Mouse (Mus musculus) hindbrain, embryonic 15.5 days (tissue): ENCODE measurements at regions not wholly inside any gene's neighbourhood (a gene's known extent, or its start where the extent isn't known, plus 50 kb on each side); places are given as distances from the start of the nearest gene placed in this dataset.

Experiments used
- ATAC-seq: fragments of 200-750 bp; cut with Nextera tagmentation; 2 replicates; pipeline ENCODE4 v1.8.0; 2017; ENCODE audit warnings: low read depth, moderate number of reproducible peaks, moderate TSS enrichment; ENCODE audit not compliant: low FRiP score
- H3K27ac ChIP-seq: fragments of 300-500 bp; sonication (generic); replicated peaks from 2 replicates; pipeline ENCODE4 v1.5.1; 2015; ENCODE audit warnings: mild to moderate bottlenecking, inconsistent platforms
- H3K27me3 ChIP-seq: fragments of 300-500 bp; sonication (generic); 2 replicates; pipeline ENCODE4 v1.6.1; 2015; ENCODE audit warnings: control low read depth, inconsistent platforms
- H3K36me3 ChIP-seq: fragments of 300-500 bp; sonication (generic); 2 replicates; pipeline ENCODE4 v1.6.1; 2015; ENCODE audit warnings: control low read depth, inconsistent platforms
- H3K4me1 ChIP-seq: fragments of 300-500 bp; sonication (generic); replicated peaks from 2 replicates; pipeline ENCODE4 v1.6.1; 2015; ENCODE audit warnings: control low read depth, inconsistent platforms
- H3K4me2 ChIP-seq: fragments of 300-500 bp; sonication (generic); 2 replicates; pipeline ENCODE4 v1.6.1; 2015; ENCODE audit warnings: moderate library complexity, mild to moderate bottlenecking, inconsistent platforms
- H3K4me3 ChIP-seq: fragments of 300-500 bp; sonication (generic); 2 replicates; pipeline ENCODE4 v1.5.1; 2015; ENCODE audit warnings: mild to moderate bottlenecking, inconsistent platforms
- H3K9ac ChIP-seq: fragments of 300-500 bp; sonication (generic); 2 replicates; pipeline ENCODE4 v1.6.1; 2015; ENCODE audit warnings: inconsistent platforms
- H3K9me3 ChIP-seq: fragments of 300-500 bp; sonication (generic); 2 replicates; pipeline ENCODE4 v1.6.1; 2016; ENCODE audit warnings: control low read depth, inconsistent platforms
- WGBS: fragments of 180-500 bp; shearing (Covaris S2); methylation state at CpG from one replicate; pipeline ENCODE4 v1.1.7; 2015; 5-methylcytosine and 5-hydroxymethylcytosine counted together

DNA sequence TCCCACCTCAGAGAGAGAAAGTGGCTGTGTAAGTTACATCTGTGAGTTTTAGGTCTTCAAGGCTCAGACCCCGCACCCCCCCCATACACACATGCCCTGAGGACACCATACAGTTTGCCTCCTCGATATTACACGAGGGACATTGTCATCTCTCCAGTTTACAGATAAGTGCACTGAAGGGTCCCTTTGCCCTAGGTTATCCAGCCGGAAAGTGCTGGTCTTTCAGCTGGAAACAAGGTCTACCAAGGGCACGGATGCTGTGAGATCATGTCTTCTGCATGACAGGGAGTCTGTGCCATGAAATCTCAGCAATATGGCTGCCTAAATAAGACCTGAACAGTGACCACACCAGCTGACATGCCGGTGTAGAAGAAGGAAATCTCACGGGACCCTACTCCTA lies 329.8 kb downstream of the Gm49356 start:
- Histone ChIP-seq H3K4me3 (no peak overlapping the region), H3K4me1 (no peaks in the 10 kb centered on the region), H3K9ac (no peak overlapping the region), H3K4me2 (no peak overlapping the region), H3K27me3 (no peaks in the 10 kb centered on the region), H3K36me3 (no peaks in the 10 kb centered on the region), H3K27ac (no peak overlapping the region), H3K9me3 (no peaks in the 10 kb centered on the region)
- WGBS, result 80% methylated on average over 7 of the region's 7 CpGs
- ATAC-seq, result no peak

DNA sequence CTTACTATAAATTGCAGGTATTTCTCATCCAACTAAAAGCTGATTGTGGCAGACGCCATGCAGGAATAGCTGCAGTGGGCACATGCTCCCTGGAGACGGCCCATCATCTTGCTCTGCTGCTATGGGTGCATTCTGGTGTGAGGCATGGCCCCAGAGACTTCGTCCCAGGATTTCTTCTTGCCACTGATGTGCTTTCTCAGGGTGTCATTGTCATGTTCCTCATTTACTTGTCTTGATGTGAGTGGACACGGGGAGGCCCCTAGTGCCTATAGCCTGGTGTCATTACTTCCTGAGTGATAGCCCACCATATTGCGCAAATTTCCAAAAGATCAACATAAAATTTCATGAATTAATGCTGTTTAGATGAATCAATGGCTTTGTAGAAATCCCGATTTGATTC lies 336.5 kb downstream of the Gm49356 start:
- no peaks in the 10 kb centered on the region for H3K27me3 ChIP-seq
- 92% methylated on average over 6 of the region's 6 CpGs for WGBS
- no peak overlapping the region for H3K4me2 ChIP-seq
- no peaks in the 10 kb centered on the region for H3K9me3 ChIP-seq
- no peak overlapping the region for H3K9ac ChIP-seq
- H3K4me1 ChIP-seq, result no peaks in the 10 kb centered on the region
- H3K4me3 ChIP-seq, result no peak overlapping the region
- H3K36me3 ChIP-seq, result no peaks in the 10 kb centered on the region
- ATAC-seq, result no peak
- H3K27ac ChIP-seq, result no peak overlapping the region

DNA sequence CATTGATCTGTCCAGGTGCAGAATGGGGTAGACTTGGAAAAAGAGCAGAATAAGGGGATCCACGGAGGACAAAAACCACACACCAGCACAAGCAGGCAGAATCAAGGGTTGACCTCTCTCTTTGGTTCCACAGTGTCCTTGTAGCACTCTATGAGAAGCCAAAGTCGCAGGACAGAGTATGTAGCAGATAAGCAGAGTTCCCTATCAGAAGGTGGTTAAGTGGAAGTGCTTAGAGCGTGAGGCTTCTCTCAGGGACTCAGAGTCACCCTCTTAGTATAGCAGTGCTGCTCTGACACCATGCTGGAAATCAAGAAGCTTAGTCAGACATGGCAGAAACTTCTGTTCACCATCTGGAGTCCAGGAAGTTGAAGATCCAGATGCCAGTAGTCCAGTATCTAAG lies 338.2 kb downstream of the Gm49356 start:
- no peak overlapping the region for H3K4me2 ChIP-seq
- H3K4me1 ChIP-seq, result no peaks in the 10 kb centered on the region
- no peaks in the 10 kb centered on the region for H3K27me3 ChIP-seq
- no peak for ATAC-seq
- no peak overlapping the region for H3K27ac ChIP-seq
- H3K9me3 ChIP-seq, result no peaks in the 10 kb centered on the region
- no peak overlapping the region for H3K9ac ChIP-seq
- no peaks in the 10 kb centered on the region for H3K36me3 ChIP-seq
- H3K4me3 ChIP-seq, result no peak overlapping the region
- 89% methylated on average over 3 of the region's 3 CpGs for WGBS

DNA sequence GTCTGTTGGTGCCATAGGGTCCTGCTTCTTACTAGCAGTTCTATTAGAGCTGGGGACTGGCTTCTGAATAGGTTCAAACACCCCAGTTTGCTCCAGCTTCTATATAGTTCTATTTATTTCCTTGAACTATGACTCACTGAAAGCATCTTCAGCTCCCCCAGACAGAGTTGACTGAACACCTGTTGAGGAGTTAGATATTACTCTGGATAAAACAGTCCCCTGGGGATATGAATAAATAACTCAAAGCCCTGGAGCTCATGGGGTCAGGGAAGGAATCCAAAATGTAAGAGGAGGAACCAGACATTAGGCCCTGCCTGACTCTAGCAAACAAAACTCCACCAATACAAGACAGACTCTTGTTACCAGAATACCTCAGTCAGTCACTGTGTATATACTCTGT lies 341.4 kb downstream of the Gm49356 start:
- Histone ChIP-seq H3K27ac (no peak overlapping the region), H3K9me3 (no peaks in the 10 kb centered on the region), H3K4me3 (no peak overlapping the region), H3K27me3 (no peaks in the 10 kb centered on the region), H3K9ac (no peak overlapping the region), H3K4me1 (no peaks in the 10 kb centered on the region), H3K36me3 (no peaks in the 10 kb centered on the region), H3K4me2 (no peak overlapping the region)
- no peak for ATAC-seq

DNA sequence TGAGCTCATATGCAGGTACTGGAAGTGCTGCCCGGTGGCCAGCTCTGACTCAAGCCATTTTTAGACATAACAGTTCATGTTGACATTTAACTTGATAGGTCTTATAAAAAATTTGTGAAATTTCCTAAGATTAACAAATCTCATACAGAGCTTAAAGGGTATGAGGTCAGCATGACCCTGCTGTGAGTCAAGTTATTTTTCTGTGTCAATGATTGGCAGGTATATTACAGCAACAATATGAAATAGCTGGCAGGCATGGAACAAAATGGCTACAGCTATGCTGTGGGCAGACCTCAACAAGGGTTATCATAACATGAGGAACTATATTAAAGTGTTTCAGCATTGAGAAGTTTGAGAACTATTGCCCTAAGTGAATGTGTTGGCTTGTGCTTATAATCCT lies 342.6 kb downstream of the Gm49356 start:
- H3K27ac ChIP-seq, result no peak overlapping the region
- H3K27me3 ChIP-seq, result no peaks in the 10 kb centered on the region
- no peaks in the 10 kb centered on the region for H3K36me3 ChIP-seq
- no peaks in the 10 kb centered on the region for H3K9me3 ChIP-seq
- 94% methylated on average over 1 of the region's 1 CpGs for WGBS
- H3K9ac ChIP-seq, result no peak overlapping the region
- no peak overlapping the region for H3K4me2 ChIP-seq
- no peak overlapping the region for H3K4me3 ChIP-seq
- H3K4me1 ChIP-seq, result no peaks in the 10 kb centered on the region
- ATAC-seq, result no peak

DNA sequence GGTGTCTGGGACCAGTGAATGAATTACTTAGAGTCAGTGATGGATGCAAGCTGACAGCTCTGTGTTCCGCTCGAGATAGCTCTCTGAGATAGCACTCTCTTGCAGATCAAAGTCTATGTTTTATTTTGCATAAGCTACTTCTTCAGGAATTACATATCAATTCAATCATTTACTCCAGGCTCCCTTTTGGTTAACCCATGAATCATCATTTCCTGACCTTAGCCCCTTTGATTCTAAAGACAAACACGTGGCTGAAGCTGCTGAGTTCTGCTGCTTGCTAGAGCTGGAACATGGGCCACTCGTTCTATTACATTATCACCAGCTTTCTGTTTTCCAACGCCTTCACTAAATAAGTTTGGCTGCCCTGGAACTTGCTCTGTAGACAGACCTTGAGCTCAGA lies 343.2 kb downstream of the Gm49356 start:
- no peak overlapping the region for H3K9ac ChIP-seq
- no peak overlapping the region for H3K4me3 ChIP-seq
- H3K4me2 ChIP-seq, result no peak overlapping the region
- H3K27ac ChIP-seq, result no peak overlapping the region
- H3K36me3 ChIP-seq, result no peaks in the 10 kb centered on the region
- H3K27me3 ChIP-seq, result no peaks in the 10 kb centered on the region
- WGBS, result 87% methylated on average over 5 of the region's 5 CpGs
- no peaks in the 10 kb centered on the region for H3K4me1 ChIP-seq
- no peaks in the 10 kb centered on the region for H3K9me3 ChIP-seq
- no peak for ATAC-seq

DNA sequence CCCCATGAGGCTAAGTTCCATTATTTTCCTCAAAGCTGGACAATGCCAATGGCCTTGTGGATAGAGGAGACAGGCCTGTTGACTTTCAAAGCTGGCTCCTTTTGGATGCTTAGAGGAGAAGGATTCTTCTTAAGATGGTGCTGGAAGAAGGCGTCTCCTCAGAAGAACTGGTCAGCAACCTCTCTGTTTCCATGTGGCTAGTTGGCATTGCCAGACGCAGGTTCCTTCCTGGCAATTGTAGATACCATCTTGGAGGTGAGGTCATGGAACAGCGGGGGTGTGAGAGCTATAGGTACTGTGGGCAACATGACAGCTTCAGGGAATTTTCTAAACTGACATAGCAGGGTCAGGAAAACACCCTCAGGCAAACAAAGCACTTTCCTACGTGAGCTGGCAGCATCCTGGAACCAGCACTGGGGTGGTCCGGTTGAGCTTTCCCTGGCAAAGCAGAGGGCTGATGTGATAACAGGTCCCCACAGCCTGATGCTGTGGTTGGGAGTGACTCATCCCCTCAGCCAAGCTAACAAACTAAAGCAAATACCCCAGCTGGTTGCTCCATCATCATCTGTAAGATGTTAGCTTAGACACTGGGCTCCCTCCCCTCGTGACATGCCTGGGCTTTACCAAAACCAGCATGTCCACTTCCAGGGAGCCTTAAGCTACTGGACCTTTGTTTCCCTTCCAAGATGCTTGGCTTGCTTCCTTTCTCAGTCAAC lies 348.5 kb downstream of the Gm49356 start:
- no peaks in the 10 kb centered on the region for H3K27me3 ChIP-seq
- H3K9ac ChIP-seq, result no peak overlapping the region
- ATAC-seq, result no peak
- no peaks in the 10 kb centered on the region for H3K36me3 ChIP-seq
- H3K4me3 ChIP-seq, result no peak overlapping the region
- H3K27ac ChIP-seq, result no peak overlapping the region
- 83% methylated on average over 6 of the region's 6 CpGs for WGBS
- H3K4me1 ChIP-seq, result no peaks in the 10 kb centered on the region
- no peak overlapping the region for H3K4me2 ChIP-seq
- H3K9me3 ChIP-seq, result no peaks in the 10 kb centered on the region

DNA sequence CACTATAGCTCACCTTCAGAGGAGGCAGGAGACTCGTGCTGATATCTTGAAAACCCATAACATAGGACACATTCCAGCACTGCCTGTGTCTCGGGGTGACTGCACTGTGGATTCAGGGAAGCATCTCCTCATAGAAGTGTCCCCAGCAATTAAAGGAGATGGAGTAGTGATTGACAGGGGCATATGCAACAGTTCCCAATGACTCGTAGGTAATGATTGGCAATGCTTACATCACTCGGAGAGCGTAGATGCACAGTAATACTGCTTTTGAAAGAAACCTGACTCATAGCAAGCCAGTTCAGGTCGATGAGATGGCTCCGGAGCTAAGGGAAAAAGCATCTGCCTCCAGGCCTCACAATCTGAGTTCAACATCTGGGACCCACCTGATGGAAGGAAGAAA lies 352.7 kb downstream of the Gm49356 start:
- Histone ChIP-seq H3K36me3 (no peaks in the 10 kb centered on the region), H3K27ac (no peak overlapping the region), H3K4me2 (no peak overlapping the region), H3K9ac (no peak overlapping the region), H3K4me1 (no peaks in the 10 kb centered on the region), H3K9me3 (no peaks in the 10 kb centered on the region), H3K27me3 (no peaks in the 10 kb centered on the region), H3K4me3 (no peak overlapping the region)
- no peak for ATAC-seq
- WGBS, result 87% methylated on average over 7 of the region's 7 CpGs

DNA sequence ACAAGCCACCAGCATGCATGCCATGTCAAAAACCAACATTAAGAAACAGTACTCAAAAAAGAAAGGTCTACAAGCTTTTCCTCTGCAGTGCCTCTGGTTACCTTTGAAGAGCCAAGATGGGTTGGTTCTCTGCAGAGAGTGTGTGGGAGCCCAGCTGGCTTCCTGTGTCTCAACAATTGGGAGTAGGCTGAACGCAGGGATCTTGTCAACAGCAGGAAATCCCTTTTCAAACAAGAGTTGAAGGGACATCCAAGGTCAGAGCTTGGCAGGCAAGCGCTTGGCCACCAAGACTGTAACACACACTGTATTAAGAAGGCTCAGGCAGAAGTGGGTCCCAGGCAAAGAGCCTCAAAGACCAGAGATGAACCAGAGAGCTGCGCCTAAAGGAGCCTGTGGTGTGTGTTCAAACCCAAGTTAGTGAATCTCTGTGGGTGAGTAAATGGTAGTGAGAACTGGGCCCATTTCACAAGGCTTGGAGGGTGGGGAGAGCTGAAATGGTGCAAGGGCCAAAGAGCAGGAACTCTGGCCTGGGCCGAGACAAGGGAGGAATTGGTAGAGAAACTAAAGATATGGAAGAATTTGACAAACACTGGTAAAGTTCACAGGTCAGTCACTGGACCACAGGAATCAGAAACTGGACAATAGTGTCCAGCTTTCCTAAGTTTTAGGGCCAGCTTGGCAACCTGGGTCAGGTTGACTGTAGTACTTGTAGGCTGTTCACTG lies 357.0 kb downstream of the Gm49356 start:
- Histone ChIP-seq H3K4me1 (no peaks in the 10 kb centered on the region), H3K9me3 (no peaks in the 10 kb centered on the region), H3K9ac (no peak overlapping the region), H3K4me2 (no peak overlapping the region), H3K36me3 (no peaks in the 10 kb centered on the region), H3K27me3 (no peaks in the 10 kb centered on the region), H3K27ac (no peak overlapping the region), H3K4me3 (no peak overlapping the region)
- WGBS, result 78% methylated on average over 4 of the region's 4 CpGs
- ATAC-seq, result no peak

DNA sequence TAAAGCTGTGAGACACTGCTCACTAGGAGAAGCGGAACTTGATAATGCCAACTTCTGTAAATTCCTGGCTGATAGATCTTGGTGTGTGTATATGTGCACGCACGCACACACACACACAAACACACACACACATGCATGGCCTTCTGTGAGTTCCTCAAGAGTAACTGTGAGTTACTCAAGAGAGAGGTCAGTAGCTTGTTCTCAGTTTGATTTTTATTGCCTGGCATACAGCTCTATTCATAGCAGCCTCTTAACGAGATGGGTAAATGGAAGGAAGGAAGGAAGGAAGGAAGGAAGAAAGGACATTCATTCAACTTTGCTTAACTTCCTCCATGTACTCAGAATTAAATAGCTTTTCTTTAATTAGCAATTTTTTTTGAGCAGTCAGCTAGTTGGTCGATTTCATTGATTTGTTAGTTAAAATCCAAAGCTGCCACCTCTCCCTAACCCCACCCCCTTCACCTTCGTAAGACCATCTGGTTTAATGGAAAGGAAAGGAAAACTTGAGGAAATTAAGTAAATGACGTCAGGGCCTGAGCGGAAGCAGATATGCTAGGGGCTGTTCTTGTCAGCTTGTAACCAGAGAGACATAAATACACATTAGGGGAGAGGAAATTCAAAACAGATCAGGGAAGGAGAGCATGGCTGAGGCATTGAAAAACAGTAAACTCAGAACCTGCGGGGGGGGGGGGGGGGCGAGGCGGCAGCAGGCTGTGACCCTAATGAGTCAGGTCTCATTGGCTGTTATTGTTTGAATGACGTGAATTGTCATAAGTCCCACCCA lies 359.6 kb downstream of the Gm49356 start:
- Histone ChIP-seq H3K4me2 (no peak overlapping the region), H3K27me3 (no peaks in the 10 kb centered on the region), H3K27ac (no peak overlapping the region), H3K36me3 (no peaks in the 10 kb centered on the region), H3K4me1 (no peaks in the 10 kb centered on the region), H3K9me3 (no peaks in the 10 kb centered on the region), H3K9ac (no peak overlapping the region), H3K4me3 (no peak overlapping the region)
- no peak for ATAC-seq
- WGBS, result 63% methylated on average over 12 of the region's 12 CpGs

DNA sequence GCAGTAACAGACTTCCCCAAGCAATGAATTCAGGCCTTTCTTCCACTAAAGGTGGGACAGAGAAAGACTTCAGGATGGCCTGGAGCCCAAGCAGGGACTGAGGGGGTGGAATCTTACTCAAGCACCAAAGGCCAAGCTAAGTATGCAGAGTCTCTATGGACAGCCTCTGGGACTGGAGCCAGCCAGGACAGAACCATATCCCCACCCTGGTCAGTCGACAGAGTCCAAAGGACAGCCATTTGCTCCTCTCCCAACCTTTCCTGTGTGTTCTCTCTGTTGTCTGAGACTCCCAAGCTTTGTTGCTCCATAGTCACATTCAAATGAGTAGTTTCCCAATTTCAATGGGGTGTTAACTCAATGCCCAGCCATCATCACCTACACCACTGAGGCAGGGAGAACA lies 372.3 kb downstream of the Gm49356 start:
- Histone ChIP-seq H3K27ac (no peak overlapping the region), H3K9me3 (no peaks in the 10 kb centered on the region), H3K4me1 (no peaks in the 10 kb centered on the region), H3K4me3 (no peak overlapping the region), H3K27me3 (no peaks in the 10 kb centered on the region), H3K9ac (no peak overlapping the region), H3K4me2 (no peak overlapping the region), H3K36me3 (no peaks in the 10 kb centered on the region)
- WGBS, result 86% methylated on average over 1 of the region's 1 CpGs
- ATAC-seq, result no peak

DNA sequence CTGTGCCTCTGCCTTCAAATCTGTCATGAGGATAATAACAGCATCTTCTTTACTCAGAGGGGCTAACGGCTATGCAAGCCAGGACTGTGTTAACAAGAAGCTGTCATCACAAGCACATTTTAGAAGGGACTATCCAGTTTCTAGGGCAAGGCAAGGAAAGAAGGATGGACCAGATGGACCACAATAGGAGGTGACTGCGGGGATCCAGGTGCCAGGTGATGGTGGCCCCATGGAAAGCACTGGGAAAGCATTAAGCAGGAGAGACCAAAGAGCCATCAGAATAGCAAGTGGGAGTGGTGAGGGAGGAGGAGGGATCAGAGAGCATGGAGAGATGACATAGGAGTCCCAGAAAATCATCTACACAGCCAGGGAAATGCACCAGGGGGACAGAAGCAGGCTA lies 373.3 kb downstream of the Gm49356 start:
- ATAC-seq, result no peak
- Histone ChIP-seq H3K4me1 (no peaks in the 10 kb centered on the region), H3K4me2 (no peak overlapping the region), H3K36me3 (no peaks in the 10 kb centered on the region), H3K9ac (no peak overlapping the region), H3K4me3 (no peak overlapping the region), H3K27ac (no peak overlapping the region), H3K27me3 (no peaks in the 10 kb centered on the region), H3K9me3 (no peaks in the 10 kb centered on the region)
- 85% methylated on average over 2 of the region's 2 CpGs for WGBS
